Mouse (Mus musculus) embryonic facial prominence, embryonic 11.5 days (tissue): ENCODE results near the gene Cntd1. TPM values are rescaled to one million over a fixed set of nuclear protein-coding genes. Genes with fewer than 3 reads are reported as not detected.
"Not testable (repeated sequence)": the region's sequence is repeated elsewhere in the genome, so short reads cannot be mapped to it uniquely, and the experiment has no call there.

Experiments used
- ATAC-seq: fragments of 200-750 bp; cut with Nextera tagmentation; replicated peaks from 2 replicates; pipeline ENCODE4 v1.8.0; 2017; ENCODE audit warnings: low read depth; ENCODE audit not compliant: insufficient number of reproducible peaks, low FRiP score, low TSS enrichment
- DNase-seq: peaks from one replicate; pipeline ENCODE4 v3.0.0-alpha.2; 2015; ENCODE audit warnings: low spot score
- H3K27ac ChIP-seq: fragments of 300-500 bp; sonication (generic); replicated peaks from 2 replicates; pipeline ENCODE4 v1.5.1; 2014; ENCODE audit warnings: mild to moderate bottlenecking, low read depth, low read length, control low read depth
- H3K27me3 ChIP-seq: fragments of 300-500 bp; sonication (generic); 2 replicates; pipeline ENCODE4 v1.6.1; 2014; ENCODE audit warnings: mild to moderate bottlenecking, low read length, moderate library complexity, mixed read lengths; ENCODE audit not compliant: control insufficient read depth, insufficient read depth
- H3K36me3 ChIP-seq: fragments of 300-500 bp; sonication (generic); replicated peaks from 2 replicates; pipeline ENCODE4 v1.6.1; 2014; ENCODE audit warnings: low read depth, mild to moderate bottlenecking, low read length, moderate library complexity, mixed read lengths; ENCODE audit not compliant: control insufficient read depth, insufficient read depth
- H3K4me1 ChIP-seq: fragments of 300-500 bp; sonication (generic); 2 replicates; pipeline ENCODE4 v1.6.1; 2014; ENCODE audit warnings: low read length, mixed read lengths; ENCODE audit not compliant: control insufficient read depth, insufficient read depth
- H3K4me2 ChIP-seq: fragments of 300-500 bp; sonication (generic); 2 replicates; pipeline ENCODE4 v1.6.1; 2014; ENCODE audit warnings: low read depth, mild to moderate bottlenecking, control low read depth, low read length, moderate library complexity
- H3K4me3 ChIP-seq: fragments of 300-500 bp; sonication (generic); 2 replicates; pipeline ENCODE4 v1.5.1; 2014; ENCODE audit warnings: low read depth, low read length, control low read depth
- H3K9ac ChIP-seq: fragments of 300-500 bp; sonication (generic); replicated peaks from 2 replicates; pipeline ENCODE4 v1.6.1; 2014; ENCODE audit warnings: mild to moderate bottlenecking, control low read depth, low read length
- H3K9me3 ChIP-seq: fragments of 300-500 bp; sonication (generic); replicated peaks from 2 replicates; pipeline ENCODE4 v1.6.1; 2016; ENCODE audit warnings: mild to moderate bottlenecking, low read length, inconsistent platforms, mixed read lengths; ENCODE audit not compliant: control insufficient read depth
- WGBS: fragments of 180-500 bp; shearing (Covaris S2); extraction: QIAGEN DNeasy Blood & Tissue Kit; methylation state at CpG from one replicate; pipeline ENCODE4 v1.1.7; 2014; 5-methylcytosine and 5-hydroxymethylcytosine counted together
- polyA plus RNA-seq: library from polyadenylated mRNA; unstranded; fragments of >200 nt; fragmentation: Nextera tagmentation; extraction: Ambion mirVana; gene quantifications from 2 replicates; pipeline ENCODE4 v1.2.1, GENCODE M21; 2014

The Cntd1 gene
- polyA plus RNA-seq, 1 experiment from 2014 or later = 1.6 TPM

GRCm38 (mm10) chr11:101326147-101326546, 47.3 kb downstream of the Cntd1 start:
- H3K27me3 ChIP-seq = no peaks in the 10 kb centered on the region
- 86% methylated on average over 11 of the region's 11 CpGs for WGBS
- no peak for DNase-seq
- H3K4me2 ChIP-seq = no peak overlapping the region
- H3K9me3 ChIP-seq = no peaks in the 10 kb centered on the region
- H3K36me3 ChIP-seq = peaks cover 15% of the 10 kb centered on the region
- H3K9ac ChIP-seq = no peak overlapping the region
- no peak overlapping the region for H3K4me3 ChIP-seq
- H3K27ac ChIP-seq = no peak overlapping the region
- no peak for ATAC-seq
- no peaks in the 10 kb centered on the region for H3K4me1 ChIP-seq

GRCm38 (mm10) chr11:101327311-101327710, 48.5 kb downstream of the Cntd1 start:
- WGBS = 58% methylated on average over 3 of the region's 3 CpGs
- ATAC-seq = no peak

GRCm38 (mm10) chr11:101328941-101329635, 50.3 kb downstream of the Cntd1 start:
- 86% methylated on average over 6 of the region's 6 CpGs for WGBS
- DNase-seq (no peak), ATAC-seq (no peak)
- Histone ChIP-seq H3K36me3 (peaks cover 5% of the 10 kb centered on the region), H3K27ac (no peak overlapping the region), H3K27me3 (no peaks in the 10 kb centered on the region), H3K9me3 (no peaks in the 10 kb centered on the region), H3K4me3 (no peak overlapping the region), H3K9ac (no peak overlapping the region), H3K4me2 (no peak overlapping the region), H3K4me1 (no peaks in the 10 kb centered on the region)

More at GRCm38 (mm10) chr11:101327311-101327710, 48.5 kb downstream of the Cntd1 start:
- H3K9ac ChIP-seq = no peak overlapping the region
- no peaks in the 10 kb centered on the region for H3K27me3 ChIP-seq
- no peaks in the 10 kb centered on the region for H3K4me1 ChIP-seq
- DNase-seq = no peak
- H3K4me2 ChIP-seq = no peak overlapping the region
- peaks cover 9% of the 10 kb centered on the region for H3K36me3 ChIP-seq
- no peak overlapping the region for H3K27ac ChIP-seq
- H3K4me3 ChIP-seq = no peak overlapping the region
- no peaks in the 10 kb centered on the region for H3K9me3 ChIP-seq

- H3K27me3 ChIP-seq = no peaks in the 10 kb centered on the region
- no peaks in the 10 kb centered on the region for H3K9me3 ChIP-seq
- H3K4me3 ChIP-seq = no peak within 1 kb of the TSS
- DNase-seq = no peak
- H3K9ac ChIP-seq = no peak within 1 kb of the TSS
- H3K4me2 ChIP-seq = no peak within 1 kb of the TSS
- no peak for ATAC-seq
- 74% methylated on average over 7 of the region's 7 CpGs for WGBS
- H3K36me3 ChIP-seq = peaks cover 4% of the 10 kb centered on the region
- H3K4me1 ChIP-seq = 0 out of 2 replicates have a peak, but pooled peaks cover 2% of the 10 kb centered on the region
- H3K27ac ChIP-seq = no peak within 1 kb of the TSS
These were observed 51.6 kb downstream of the Cntd1 start, which contains the start of gene Aoc3 for GRCm38 (mm10) chr11:101330371-101330924. Aoc3 (plus strand) TSS chr11:101330605.

GRCm38 (mm10) chr11:101330961-101331360, 52.1 kb downstream of the Cntd1 start:
- H3K9me3 ChIP-seq, ATAC-seq, H3K4me3 ChIP-seq, H3K4me1 ChIP-seq, H3K36me3 ChIP-seq, H3K4me2 ChIP-seq, H3K9ac ChIP-seq, DNase-seq, H3K27me3 ChIP-seq, H3K27ac ChIP-seq: not testable (repeated sequence)
- WGBS = 80% methylated on average over 6 of the region's 6 CpGs

- DNase-seq = no peak
- 81% methylated on average over 3 of the region's 3 CpGs for WGBS
- H3K4me2 ChIP-seq = no peak overlapping the region
- no peaks in the 10 kb centered on the region for H3K9me3 ChIP-seq
- H3K27ac ChIP-seq = no peak overlapping the region
- no peak overlapping the region for H3K4me3 ChIP-seq
- no peaks in the 10 kb centered on the region for H3K36me3 ChIP-seq
- no peak overlapping the region for H3K9ac ChIP-seq
- no peak for ATAC-seq
- 0 out of 2 replicates have a peak, but pooled peaks cover 2% of the 10 kb centered on the region for H3K4me1 ChIP-seq
- no peaks in the 10 kb centered on the region for H3K27me3 ChIP-seq
These were observed 53.7 kb downstream of the Cntd1 start for GRCm38 (mm10) chr11:101332537-101332936.

- no peak for ATAC-seq
- H3K4me1 ChIP-seq = 0 out of 2 replicates have a peak, but pooled peaks cover 3% of the 10 kb centered on the region
- H3K36me3 ChIP-seq = no peaks in the 10 kb centered on the region
- DNase-seq = no peak
- 29% methylated on average over 10 of the region's 10 CpGs for WGBS
- H3K4me3 ChIP-seq = no peak overlapping the region
- H3K9me3 ChIP-seq = no peaks in the 10 kb centered on the region
- no peak overlapping the region for H3K27ac ChIP-seq
- H3K27me3 ChIP-seq = no peaks in the 10 kb centered on the region
- H3K9ac ChIP-seq = no peak overlapping the region
- no peak overlapping the region for H3K4me2 ChIP-seq
These were observed 55.2 kb downstream of the Cntd1 start for GRCm38 (mm10) chr11:101334023-101334422.

GRCm38 (mm10) chr11:101334516-101334915, 55.7 kb downstream of the Cntd1 start:
- H3K4me3 ChIP-seq = no peak overlapping the region
- 0 out of 2 replicates have a peak, but pooled peaks cover 3% of the 10 kb centered on the region for H3K4me1 ChIP-seq
- H3K36me3 ChIP-seq = no peaks in the 10 kb centered on the region
- no peak overlapping the region for H3K27ac ChIP-seq
- no peak overlapping the region for H3K9ac ChIP-seq
- 5% methylated on average over 5 of the region's 6 CpGs for WGBS
- ATAC-seq (no peak), DNase-seq (peak; percentile 40)
- H3K4me2 ChIP-seq = no peak overlapping the region
- H3K27me3 ChIP-seq = no peaks in the 10 kb centered on the region
- no peaks in the 10 kb centered on the region for H3K9me3 ChIP-seq
